Mouse (Mus musculus) thymus, adult 2 months (tissue): Measurements from ENCODE around the gene BC005537. TPM values are rescaled to one million over a fixed set of nuclear protein-coding genes. Genes with fewer than 3 reads are reported as not detected.

Experiments
- DNase-seq: peaks from one replicate; pipeline ENCODE4 v3.0.0; 2021
- H3K27ac ChIP-seq: fragments of 200-500 bp; 2 replicates; pipeline ENCODE4 v1.5.1; 2012; ENCODE audit warnings: low read length, control low read depth; ENCODE audit not compliant: control insufficient read depth, insufficient read depth
- H3K27me3 ChIP-seq: fragments of 200-500 bp; 2 replicates; pipeline ENCODE4 v1.6.1; 2012; ENCODE audit warnings: mild to moderate bottlenecking, low read length, moderate library complexity, mixed read lengths; ENCODE audit not compliant: control insufficient read depth, insufficient read depth
- H3K36me3 ChIP-seq: fragments of 200-500 bp; 2 replicates; pipeline ENCODE4 v1.6.1; 2012; ENCODE audit warnings: mild to moderate bottlenecking, low read length, moderate library complexity; ENCODE audit not compliant: control insufficient read depth, insufficient read depth
- H3K4me1 ChIP-seq: fragments of 200-500 bp; replicated peaks from 2 replicates; pipeline ENCODE4 v1.6.1; 2012; ENCODE audit warnings: low read length; ENCODE audit not compliant: control insufficient read depth, insufficient read depth
- H3K4me3 ChIP-seq: fragments of 200-500 bp; 2 replicates; pipeline ENCODE4 v1.5.1; 2012; ENCODE audit warnings: mild to moderate bottlenecking, low read length, control low read depth, moderate library complexity; ENCODE audit not compliant: control insufficient read depth, insufficient read depth
- CTCF ChIP-seq: fragments of 200-500 bp; IDR thresholded peaks from 2 replicates; pipeline ENCODE4 v1.5.1; 2012; ENCODE audit warnings: mild to moderate bottlenecking, control low read depth, low read length, moderate library complexity, borderline replicate concordance; ENCODE audit not compliant: control insufficient read depth, poor library complexity, insufficient read depth; ENCODE audit errors: extremely low read depth
- POLR2A ChIP-seq: fragments of 200-500 bp; IDR thresholded peaks from 2 replicates; pipeline ENCODE4 v1.6.1; 2012; ENCODE audit warnings: mild to moderate bottlenecking, low read length, control low read depth, moderate library complexity; ENCODE audit not compliant: control insufficient read depth, poor library complexity, insufficient read depth; ENCODE audit errors: extremely low read depth
- WGBS: fragments of 180-500 bp; shearing (Covaris S2); methylation state at CpG from one replicate; pipeline ENCODE4 v1.1.7; 2018; 5-methylcytosine and 5-hydroxymethylcytosine counted together
- polyA plus RNA-seq: library from polyadenylated mRNA; depleted of rRNA; stranded (reverse); fragments of >200 nt; gene quantifications from 2 replicates; pipeline ENCODE4 v1.2.3, GENCODE M21; 2012

The BC005537 gene
- polyA plus RNA-seq, 1 experiment: 48.8 TPM

DNA sequence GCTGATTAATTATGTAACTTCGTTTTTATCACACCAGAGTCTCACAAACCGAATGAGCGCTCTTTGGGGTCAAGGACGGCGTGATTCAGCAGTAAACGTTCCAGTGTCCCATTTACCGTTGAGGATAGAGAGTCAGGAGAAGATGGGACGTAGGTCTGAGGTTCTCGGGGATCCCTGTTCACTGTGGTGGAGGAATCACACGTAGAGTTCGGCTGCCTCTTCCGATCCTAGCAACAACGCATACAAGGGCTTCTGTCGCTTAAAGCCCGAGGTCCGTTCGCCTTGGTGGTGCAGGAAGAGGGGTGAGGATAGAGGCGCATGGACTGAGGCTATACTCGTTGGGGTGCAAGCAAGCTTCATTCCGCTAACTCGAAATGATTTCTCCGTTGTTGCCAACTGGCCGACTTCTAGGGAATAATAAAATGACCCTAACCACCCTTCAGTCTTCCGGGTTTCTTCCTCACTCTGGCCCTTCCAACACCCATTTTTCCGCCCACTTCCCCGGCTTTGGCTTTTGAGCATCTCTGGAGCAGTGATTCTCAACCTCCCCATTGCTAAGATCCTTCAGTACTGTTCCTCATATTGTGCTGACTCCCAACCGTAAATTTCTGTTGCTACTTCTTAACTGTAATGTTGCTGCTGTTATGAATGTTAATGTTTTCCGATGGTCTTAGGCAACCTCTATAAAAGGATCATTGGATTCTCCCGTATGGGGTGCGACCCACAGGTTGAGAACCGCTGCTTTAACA lies 1.4 kb upstream of the BC005537 start:
- Histone ChIP-seq H3K4me3 (peak overlapping the region; percentile 40), H3K27ac (peak overlapping the region; percentile 71), H3K36me3 (peaks cover 3% of the 10 kb centered on the region; the same call in 1 of the 2 replicates), H3K4me1 (peaks cover 7% of the 10 kb centered on the region), H3K27me3 (no peaks in the 10 kb centered on the region)
- TF ChIP-seq CTCF (no peak), POLR2A (no peak)
- under 1% methylated on average over 31 of the region's 31 CpGs for WGBS
- peak; percentile 41 for DNase-seq

DNA sequence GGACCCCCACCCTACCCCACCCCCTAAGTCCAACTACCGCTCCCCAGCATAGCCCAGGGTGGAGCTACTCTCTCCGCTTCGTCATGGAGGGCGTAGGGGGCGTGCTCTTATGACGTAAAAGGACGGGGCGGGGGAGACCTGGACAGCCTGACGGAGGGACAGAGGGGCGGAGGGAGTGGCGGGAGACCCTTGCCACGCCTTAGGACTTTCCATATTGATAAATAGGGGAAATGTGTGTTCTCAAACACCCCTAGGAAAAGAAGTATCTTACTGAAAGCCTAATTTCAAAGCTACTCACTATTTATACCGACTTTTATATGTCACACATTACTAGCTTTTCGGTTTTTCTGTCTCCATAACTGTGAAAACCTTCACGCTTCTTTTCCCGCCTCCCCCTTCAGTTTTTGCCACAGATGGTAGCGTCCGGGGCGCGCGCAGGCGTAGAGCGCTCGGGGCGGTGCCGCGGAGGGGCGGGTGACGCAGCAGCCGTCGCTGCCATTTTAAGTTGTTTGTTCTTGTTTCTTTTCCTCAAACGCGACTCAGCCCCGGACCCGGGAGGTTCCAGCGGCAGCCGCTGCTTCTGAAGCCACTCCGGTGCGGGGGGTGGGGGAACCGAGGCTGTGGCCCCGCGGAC lies 666 bp upstream of the BC005537 start:
- peak overlapping the region; percentile 95 for H3K27ac ChIP-seq
- WGBS: under 1% methylated on average over 42 of the region's 42 CpGs
- peaks cover 7% of the 10 kb centered on the region for H3K4me1 ChIP-seq
- H3K27me3 ChIP-seq: no peaks in the 10 kb centered on the region
- H3K4me3 ChIP-seq: peak overlapping the region; percentile 90
- TF ChIP-seq POLR2A: peak; percentile 99
- no peak for TF ChIP-seq CTCF
- peaks cover 8% of the 10 kb centered on the region for H3K36me3 ChIP-seq
- peak; percentile 97 for DNase-seq

DNA sequence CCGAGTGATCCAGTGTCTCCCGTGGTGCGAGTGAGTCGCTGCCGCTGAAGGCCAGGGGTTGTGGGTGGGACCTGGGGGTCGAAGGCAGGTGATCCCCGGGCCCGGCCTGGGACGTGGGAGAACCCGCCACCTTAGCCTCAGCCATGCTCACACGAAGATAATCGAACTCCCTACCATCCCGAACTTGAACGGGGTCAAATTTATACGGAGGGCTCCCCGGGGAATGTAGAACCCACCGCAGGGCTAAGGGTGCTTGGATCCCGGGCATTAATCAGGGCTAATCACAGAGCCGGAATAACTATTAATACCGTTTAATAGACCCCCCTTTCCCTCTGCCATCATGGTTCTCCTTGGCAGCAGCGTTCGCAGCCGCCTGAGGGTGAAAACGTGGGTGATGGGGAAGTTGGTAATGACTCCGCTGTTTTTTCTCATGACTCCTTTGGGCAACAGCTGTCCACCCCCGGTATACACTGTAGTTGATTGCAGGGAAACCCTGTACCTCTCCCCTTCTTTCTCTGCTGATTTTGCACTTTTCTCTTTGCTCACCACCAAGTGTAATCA lies 754 bp downstream of the BC005537 start:
- under 1% methylated on average over 26 of the region's 26 CpGs for WGBS
- H3K4me3 ChIP-seq: peak overlapping the region; percentile 90
- no peaks in the 10 kb centered on the region for H3K27me3 ChIP-seq
- TF ChIP-seq CTCF: no peak
- TF ChIP-seq POLR2A: no peak
- H3K4me1 ChIP-seq: peaks cover 7% of the 10 kb centered on the region
- DNase-seq: peak; percentile 32
- H3K36me3 ChIP-seq: peaks cover 21% of the 10 kb centered on the region
- H3K27ac ChIP-seq: peak overlapping the region; percentile 95; the same call in 1 of the 2 replicates

DNA sequence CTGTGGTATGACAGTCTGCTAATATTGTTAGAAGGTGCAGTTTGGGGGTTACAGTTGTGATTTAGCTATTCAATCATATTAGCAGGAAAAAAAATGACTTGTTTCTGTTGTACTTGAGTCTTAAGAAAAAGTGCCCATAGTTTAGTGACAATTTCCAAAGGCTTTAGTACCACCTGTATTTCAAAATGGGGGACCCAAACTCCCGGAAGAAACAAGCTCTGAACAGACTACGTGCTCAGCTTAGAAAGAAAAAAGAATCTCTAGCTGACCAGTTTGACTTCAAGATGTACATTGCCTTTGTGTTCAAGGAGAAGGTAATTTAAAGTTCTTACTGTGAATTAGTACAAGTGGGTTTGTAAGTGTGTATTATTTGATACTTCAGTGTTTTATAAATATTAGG lies 1.7 kb downstream of the BC005537 start:
- H3K36me3 ChIP-seq: peaks cover 31% of the 10 kb centered on the region
- no peak overlapping the region for H3K4me3 ChIP-seq
- TF ChIP-seq POLR2A (no peak), CTCF (no peak)
- H3K27me3 ChIP-seq: no peaks in the 10 kb centered on the region
- no peak for DNase-seq
- WGBS: 7% methylated on average over 2 of the region's 2 CpGs
- H3K4me1 ChIP-seq: peaks cover 7% of the 10 kb centered on the region
- no peak overlapping the region for H3K27ac ChIP-seq

DNA sequence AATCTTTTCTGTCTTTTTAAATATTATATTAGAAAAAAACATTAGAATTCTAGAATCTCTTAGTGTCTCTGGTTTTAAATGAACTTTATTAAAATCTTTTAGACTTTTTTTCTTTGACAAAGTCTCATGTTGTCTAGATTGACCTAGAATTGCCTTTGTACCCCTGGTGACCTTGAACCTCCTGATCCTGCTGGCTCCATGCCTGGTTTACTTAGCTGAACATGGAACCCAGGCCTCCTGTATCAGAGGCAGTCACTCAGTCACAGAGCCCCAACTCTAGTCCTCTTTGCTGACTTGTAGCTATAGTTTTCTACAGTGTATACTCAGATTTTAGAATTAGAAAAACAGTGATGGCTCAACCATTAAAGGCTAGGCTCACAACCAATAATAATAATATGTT lies 4.6 kb downstream of the BC005537 start:
- DNase-seq: no peak
- peaks cover 58% of the 10 kb centered on the region for H3K36me3 ChIP-seq

DNA sequence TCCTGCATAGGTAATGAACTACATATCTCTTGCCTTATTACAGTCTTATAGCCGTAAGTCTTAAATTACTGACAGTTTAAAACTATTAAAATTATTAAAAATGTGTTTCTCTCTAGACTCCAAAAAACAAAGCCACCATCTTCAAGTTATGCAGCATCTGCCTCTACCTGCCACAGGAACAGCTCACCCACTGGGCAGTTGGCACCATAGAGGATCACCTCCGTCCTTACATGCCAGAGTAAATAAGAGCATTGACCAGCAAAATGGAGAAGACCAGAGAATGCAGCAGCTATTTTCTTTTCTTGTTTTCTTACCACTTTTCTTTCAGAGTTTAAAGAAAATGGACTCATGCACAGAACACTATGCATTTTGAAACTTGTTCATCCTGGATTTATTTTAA lies 11.1 kb downstream of the BC005537 start:
- DNase-seq: no peak
- WGBS: 96% methylated on average over 2 of the region's 2 CpGs
- TF ChIP-seq POLR2A (no peak), CTCF (no peak)
- Histone ChIP-seq H3K4me3 (no peak overlapping the region), H3K36me3 (peaks cover 69% of the 10 kb centered on the region), H3K27ac (no peak overlapping the region), H3K4me1 (no peaks in the 10 kb centered on the region), H3K27me3 (no peaks in the 10 kb centered on the region)

More for the DNA sequence above, 4.6 kb downstream of the BC005537 start:
- TF ChIP-seq CTCF: no peak
- TF ChIP-seq POLR2A: no peak
- no peaks in the 10 kb centered on the region for H3K27me3 ChIP-seq
- peaks cover 5% of the 10 kb centered on the region for H3K4me1 ChIP-seq
- no peak overlapping the region for H3K27ac ChIP-seq
- no peak overlapping the region for H3K4me3 ChIP-seq

DNA sequence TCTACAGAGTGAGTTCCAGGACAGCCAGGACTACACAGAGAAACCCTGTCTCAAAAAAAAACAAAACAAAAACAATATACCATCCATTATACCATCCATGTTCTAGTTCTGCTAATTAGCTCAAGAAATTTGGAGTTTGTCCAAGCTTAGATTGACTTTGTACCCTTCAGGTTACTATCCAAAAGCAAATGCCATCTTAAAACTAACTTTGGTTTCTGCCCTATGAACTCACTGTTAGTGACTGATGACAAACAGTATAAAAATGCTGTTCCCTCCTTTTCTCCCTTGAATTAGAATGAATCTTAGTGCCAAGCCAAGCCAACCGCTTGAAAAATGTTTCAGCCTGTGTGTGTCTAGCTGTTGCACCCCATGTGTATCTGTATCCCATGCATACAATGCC lies 13.2 kb downstream of the BC005537 start:
- no peak overlapping the region for H3K27ac ChIP-seq
- TF ChIP-seq CTCF: no peak
- no peak for TF ChIP-seq POLR2A
- DNase-seq: no peak

More for the DNA sequence above, 13.2 kb downstream of the BC005537 start:
- WGBS: 100% methylated on average over 1 of the region's 1 CpGs
- Histone ChIP-seq H3K36me3 (peaks cover 50% of the 10 kb centered on the region), H3K27me3 (no peaks in the 10 kb centered on the region), H3K4me1 (no peaks in the 10 kb centered on the region), H3K4me3 (no peak overlapping the region)
